In the genomic region with DNA sequence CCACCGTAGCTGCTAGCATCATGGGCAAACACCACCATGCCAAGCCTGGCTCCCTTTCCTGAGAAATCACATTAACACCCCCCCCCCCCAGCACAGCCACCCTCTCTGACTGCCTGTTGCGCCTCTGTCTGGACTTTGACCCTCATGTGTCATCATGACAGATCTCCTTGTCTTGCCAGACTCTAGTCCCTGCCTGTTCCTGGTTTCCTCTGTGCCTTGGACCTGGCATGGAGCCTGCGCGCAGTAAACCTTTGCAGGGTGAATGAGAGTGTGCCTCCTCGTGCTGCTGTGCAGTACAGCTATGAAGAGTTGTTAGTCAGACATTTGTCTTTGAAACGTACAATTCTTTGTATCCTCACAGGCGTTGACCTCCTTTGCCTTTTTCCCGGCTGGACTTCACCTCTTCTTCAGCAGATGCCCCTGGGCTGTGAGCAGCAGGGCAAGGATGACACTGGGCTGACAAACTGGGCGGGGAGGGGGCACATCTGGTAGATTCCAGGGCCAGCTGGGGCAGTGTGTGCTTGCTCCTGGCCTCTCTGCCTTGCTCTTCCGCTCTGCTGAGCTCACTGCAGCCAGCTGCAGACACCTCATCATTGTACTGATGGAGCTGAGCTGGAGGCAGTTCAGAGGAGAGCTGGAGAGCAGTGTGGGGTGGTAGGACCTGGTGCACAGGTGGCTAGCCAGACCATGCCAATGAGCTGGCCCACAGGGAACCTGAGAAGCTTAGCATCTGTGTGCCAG, we compare ENCODE assay signal across 10 mouse cellular contexts.
A peak's percentile ranks its signal among the peaks of the same experiment; 100 is the strongest.
DNase-seq lines count a peak whose midpoint lies in the region; ATAC-seq lines count a peak whose summit lies in the region.
"Had no signal": no experiment of that assay in that cellular context is flagged by ENCODE, and none has a peak within 500 bp of the region (broad histone marks: within the 10 kb centered on the region; RNA-seq: fewer than 3 reads in every experiment).

No protein-coding gene starts in this region.

- H3K27me3 ChIP-seq in midbrain, embryonic 12.5 days: peaks cover 90% of the 10 kb centered on the region
- peaks cover 41% of the 10 kb centered on the region for H3K27me3 ChIP-seq in midbrain, embryonic 11.5 days (ENCODE audit: control insufficient read depth, insufficient read depth, low read length)
- no peaks in the 10 kb centered on the region for H3K27me3 ChIP-seq in kidney, embryonic 14.5 days (ENCODE audit: control insufficient read depth, insufficient read depth, low read length)
- no peaks in the 10 kb centered on the region for H3K27me3 ChIP-seq in stomach, embryonic 14.5 days (ENCODE audit: control insufficient read depth, insufficient read depth, low read length)

- no peak overlapping the region for H3K4me3 ChIP-seq in midbrain, embryonic 12.5 days
- no peak overlapping the region for H3K4me3 ChIP-seq in midbrain, embryonic 11.5 days (ENCODE audit: low read depth, low read length)
- H3K4me3 ChIP-seq in kidney, embryonic 14.5 days (ENCODE audit: low read length): no peak overlapping the region
- H3K4me3 ChIP-seq in stomach, embryonic 14.5 days (ENCODE audit: low read depth, low read length): no peak overlapping the region
- H3K4me3 ChIP-seq: embryonic facial prominence, embryonic 13.5 days had no signal

- 68% methylated on average over 10 of the region's 10 CpGs for WGBS in midbrain, embryonic 12.5 days
- WGBS in midbrain, embryonic 11.5 days: 74% methylated on average over 10 of the region's 10 CpGs
- 50% methylated on average over 10 of the region's 10 CpGs for WGBS in kidney, embryonic 14.5 days
- WGBS in stomach, embryonic 14.5 days: 46% methylated on average over 10 of the region's 10 CpGs

- H3K4me1 ChIP-seq in midbrain, embryonic 12.5 days: peaks cover 8% of the 10 kb centered on the region; the same call in 1 of the 2 replicates
- H3K4me1 ChIP-seq in midbrain, embryonic 11.5 days (ENCODE audit: control insufficient read depth, insufficient read depth, low read length): no peaks in the 10 kb centered on the region
- 0 out of 2 replicates have a peak, but pooled peaks cover 5% of the 10 kb centered on the region for H3K4me1 ChIP-seq in kidney, embryonic 14.5 days (ENCODE audit: control insufficient read depth, insufficient read depth, low read length)
- H3K4me1 ChIP-seq in stomach, embryonic 14.5 days (ENCODE audit: control insufficient read depth, insufficient read depth, low read length): no peaks in the 10 kb centered on the region
- H3K4me1 ChIP-seq: embryonic facial prominence, embryonic 13.5 days had no signal

- no peaks in the 10 kb centered on the region for H3K9me3 ChIP-seq in midbrain, embryonic 12.5 days
- H3K9me3 ChIP-seq in midbrain, embryonic 11.5 days (ENCODE audit: control insufficient read depth, low read length): no peaks in the 10 kb centered on the region
- H3K9me3 ChIP-seq in kidney, embryonic 14.5 days (ENCODE audit: control insufficient read depth, low read length): no peaks in the 10 kb centered on the region
- no peaks in the 10 kb centered on the region for H3K9me3 ChIP-seq in stomach, embryonic 14.5 days (ENCODE audit: control insufficient read depth, low read depth, low read length)
- H3K9me3 ChIP-seq: embryonic facial prominence, embryonic 13.5 days had no signal

- H3K27ac ChIP-seq in midbrain, embryonic 12.5 days (replicated peaks): no peak overlapping the region
- no peak overlapping the region for H3K27ac ChIP-seq in midbrain, embryonic 11.5 days (ENCODE audit: low read depth, low read length)
- H3K27ac ChIP-seq in kidney, embryonic 14.5 days (ENCODE audit: low read depth, low read length): no peak overlapping the region
- H3K27ac ChIP-seq in stomach, embryonic 14.5 days (ENCODE audit: low read length): no peak overlapping the region
- H3K27ac ChIP-seq: embryonic facial prominence, embryonic 13.5 days had no signal

- H3K36me3 ChIP-seq in midbrain, embryonic 12.5 days: no peaks in the 10 kb centered on the region
- no peaks in the 10 kb centered on the region for H3K36me3 ChIP-seq in midbrain, embryonic 11.5 days (ENCODE audit: control insufficient read depth, insufficient read depth, low read length)
- no peaks in the 10 kb centered on the region for H3K36me3 ChIP-seq in kidney, embryonic 14.5 days (ENCODE audit: control insufficient read depth, insufficient read depth, low read length)
- H3K36me3 ChIP-seq in stomach, embryonic 14.5 days (ENCODE audit: control insufficient read depth, insufficient read depth, low read length): no peaks in the 10 kb centered on the region
- H3K36me3 ChIP-seq: embryonic facial prominence, embryonic 13.5 days had no signal

- no peak for DNase-seq in midbrain, embryonic 11.5 days (ENCODE audit: low spot score, missing footprints)
- DNase-seq in embryo, embryonic 11 days: peak; percentile 24
- no peak for DNase-seq in cerebellum, adult 11-12 months
- no peak for DNase-seq in ovary, adult 18-20 months (ENCODE audit: low spot score)
- no peak for DNase-seq in heart, adult 9 months (ENCODE audit: low spot score in 2 of 2)
- DNase-seq: gastrocnemius, postnatal 25 days had no signal

- no peak overlapping the region for H3K9ac ChIP-seq in midbrain, embryonic 12.5 days (replicated peaks)
- H3K9ac ChIP-seq in midbrain, embryonic 11.5 days (ENCODE audit: low read length): no peak overlapping the region
- no peak overlapping the region for H3K9ac ChIP-seq in kidney, embryonic 14.5 days (ENCODE audit: low read depth, low read length)
- H3K9ac ChIP-seq in stomach, embryonic 14.5 days (replicated peaks; ENCODE audit: low read depth, low read length): no peak overlapping the region
- H3K9ac ChIP-seq: embryonic facial prominence, embryonic 13.5 days had no signal

- H3K4me2 ChIP-seq in midbrain, embryonic 12.5 days (replicated peaks): no peak overlapping the region
- H3K4me2 ChIP-seq in midbrain, embryonic 11.5 days: no peak overlapping the region
- H3K4me2 ChIP-seq in kidney, embryonic 14.5 days (replicated peaks; ENCODE audit: low read depth, low read length): no peak overlapping the region
- H3K4me2 ChIP-seq in stomach, embryonic 14.5 days (replicated peaks; ENCODE audit: low read depth, low read length): no peak overlapping the region
- H3K4me2 ChIP-seq: embryonic facial prominence, embryonic 13.5 days had no signal

- ATAC-seq in midbrain, embryonic 12.5 days (ENCODE audit: low FRiP score, low read depth): 0 out of 2 replicates have a peak, but pooled peaks have one; percentile 6
- no peak for ATAC-seq in midbrain, embryonic 11.5 days (ENCODE audit: low FRiP score)
- ATAC-seq in kidney, embryonic 14.5 days (ENCODE audit: low FRiP score, low TSS enrichment): peak; percentile 63; the same call in 1 of the 2 replicates
- peak; percentile 42; the same call in 1 of the 2 replicates for ATAC-seq in stomach, embryonic 14.5 days (ENCODE audit: insufficient number of reproducible peaks, insufficient read depth, low FRiP score, low read depth)
